Mouse (Mus musculus) hindbrain, embryonic 12.5 days (tissue): ENCODE measurements around the gene Tcf23. TPM values are rescaled to one million over a fixed set of nuclear protein-coding genes. Genes with fewer than 3 reads are reported as not detected.
"Not testable (repeated sequence)": the region's sequence is repeated elsewhere in the genome, so short reads cannot be mapped to it uniquely, and the experiment has no call there.

Source experiments
- ATAC-seq: fragments of 200-750 bp; cut with Nextera tagmentation; 2 replicates; pipeline ENCODE4 v1.8.0; 2017; ENCODE audit warnings: moderate TSS enrichment; ENCODE audit not compliant: low FRiP score
- H3K27ac ChIP-seq: fragments of 300-500 bp; sonication (generic); 2 replicates; pipeline ENCODE4 v1.5.1; 2016; ENCODE audit warnings: mild to moderate bottlenecking
- H3K27me3 ChIP-seq: fragments of 300-500 bp; sonication (generic); 2 replicates; pipeline ENCODE4 v1.6.1; 2016; ENCODE audit warnings: mild to moderate bottlenecking
- H3K36me3 ChIP-seq: fragments of 300-500 bp; sonication (generic); 2 replicates; pipeline ENCODE4 v1.6.1; 2016; ENCODE audit warnings: mild to moderate bottlenecking
- H3K4me1 ChIP-seq: fragments of 300-500 bp; sonication (generic); 2 replicates; pipeline ENCODE4 v1.6.1; 2016
- H3K4me2 ChIP-seq: fragments of 300-500 bp; sonication (generic); replicated peaks from 2 replicates; pipeline ENCODE4 v1.6.1; 2016; ENCODE audit warnings: mild to moderate bottlenecking
- H3K4me3 ChIP-seq: fragments of 300-500 bp; sonication (generic); 2 replicates; pipeline ENCODE4 v1.5.1; 2016; ENCODE audit warnings: mild to moderate bottlenecking
- H3K9ac ChIP-seq: fragments of 300-500 bp; sonication (generic); 2 replicates; pipeline ENCODE4 v1.6.1; 2016; ENCODE audit warnings: mild to moderate bottlenecking, moderate library complexity
- H3K9me3 ChIP-seq: fragments of 300-500 bp; sonication (generic); replicated peaks from 2 replicates; pipeline ENCODE4 v1.6.1; 2016; ENCODE audit warnings: mild to moderate bottlenecking
- WGBS: fragments of 180-500 bp; shearing (Covaris S2); methylation state at CpG from one replicate; pipeline ENCODE4 v1.1.7; 2016; 5-methylcytosine and 5-hydroxymethylcytosine counted together
- polyA plus RNA-seq: library from polyadenylated mRNA; unstranded; fragments of >200 nt; fragmentation: Nextera tagmentation; extraction: Ambion mirVana; gene quantifications from 2 replicates; pipeline ENCODE4 v1.2.1, GENCODE M21; 2016

Tcf23 gene
- polyA plus RNA-seq, 1 experiment from 2014 or later: not detected

- no peaks in the 10 kb centered on the region for H3K36me3 ChIP-seq
- no peak overlapping the region for H3K27ac ChIP-seq
- H3K4me2 ChIP-seq: no peak overlapping the region
- no peaks in the 10 kb centered on the region for H3K4me1 ChIP-seq
- H3K9me3 ChIP-seq: no peaks in the 10 kb centered on the region
- H3K4me3 ChIP-seq: no peak overlapping the region
- no peak for ATAC-seq
- WGBS: 75% methylated on average over 2 of the region's 2 CpGs
- H3K27me3 ChIP-seq: no peaks in the 10 kb centered on the region
- H3K9ac ChIP-seq: no peak overlapping the region
These were observed 47.5 kb downstream of the Tcf23 start for GRCm38 (mm10) chr5:31015913-31016312.

GRCm38 (mm10) chr5:31021790-31022189 is 53.3 kb downstream of the Tcf23 start:
- H3K9ac ChIP-seq, H3K4me1 ChIP-seq, H3K36me3 ChIP-seq, H3K4me3 ChIP-seq, H3K27me3 ChIP-seq, ATAC-seq, H3K9me3 ChIP-seq, H3K4me2 ChIP-seq, H3K27ac ChIP-seq: not testable (repeated sequence)
- 91% methylated on average over 5 of the region's 5 CpGs for WGBS

- Histone ChIP-seq H3K27me3 (no peaks in the 10 kb centered on the region), H3K27ac (no peak overlapping the region), H3K9ac (no peak overlapping the region), H3K4me1 (peaks cover 2% of the 10 kb centered on the region; the same call in 1 of the 2 replicates), H3K9me3 (no peaks in the 10 kb centered on the region), H3K4me2 (no peak overlapping the region), H3K4me3 (no peak overlapping the region), H3K36me3 (no peaks in the 10 kb centered on the region)
- ATAC-seq: no peak
- WGBS: 47% methylated on average over 1 of the region's 1 CpGs
These were observed 54.2 kb downstream of the Tcf23 start for GRCm38 (mm10) chr5:31022690-31023089.

- H3K27me3 ChIP-seq: no peaks in the 10 kb centered on the region
- H3K27ac ChIP-seq: no peak overlapping the region
- ATAC-seq: no peak
- no peak overlapping the region for H3K4me3 ChIP-seq
- H3K4me1 ChIP-seq: peaks cover 2% of the 10 kb centered on the region; the same call in 1 of the 2 replicates
- H3K9me3 ChIP-seq: no peaks in the 10 kb centered on the region
- WGBS: 17% methylated on average over 3 of the region's 4 CpGs
- H3K4me2 ChIP-seq: no peak overlapping the region
- H3K9ac ChIP-seq: no peak overlapping the region
- no peaks in the 10 kb centered on the region for H3K36me3 ChIP-seq
These were observed 54.8 kb downstream of the Tcf23 start for GRCm38 (mm10) chr5:31023254-31023653.

- Histone ChIP-seq H3K4me3 (no peak overlapping the region), H3K27ac (no peak overlapping the region), H3K36me3 (no peaks in the 10 kb centered on the region), H3K4me2 (no peak overlapping the region), H3K9me3 (no peaks in the 10 kb centered on the region), H3K4me1 (peaks cover 2% of the 10 kb centered on the region; the same call in 1 of the 2 replicates), H3K9ac (no peak overlapping the region), H3K27me3 (no peaks in the 10 kb centered on the region)
- ATAC-seq: no peak
These were observed 56.2 kb downstream of the Tcf23 start for GRCm38 (mm10) chr5:31024641-31025040.

Other genes starting within 250 kb of the Tcf23 start
- 73.1 and 81.0 TPM in 2 replicates for gene Mapre3, start 154.0 kb upstream of the Tcf23 start, polyA plus RNA-seq
- gene Tmem214, start 100.7 kb upstream of the Tcf23 start, polyA plus RNA-seq: 66.8 and 68.5 TPM in 2 replicates
- gene Agbl5, start 80.0 kb upstream of the Tcf23 start, polyA plus RNA-seq: 32.4 and 36.9 TPM in 2 replicates
- 256 and 303 TPM in 2 replicates for gene Ost4, start 60.9 kb upstream of the Tcf23 start, polyA plus RNA-seq
- gene Emilin1, start 55.3 kb upstream of the Tcf23 start, polyA plus RNA-seq: 121 and 122 TPM in 2 replicates
- gene Khk, start 47.2 kb upstream of the Tcf23 start, polyA plus RNA-seq: 5.6 and 7.1 TPM in 2 replicates
- gene Cgref1, start 23.1 kb upstream of the Tcf23 start, polyA plus RNA-seq: 12.4 and 14.2 TPM in 2 replicates
- gene Preb, start 8.3 kb upstream of the Tcf23 start, polyA plus RNA-seq: 120 and 127 TPM in 2 replicates
- gene Atraid, start 79.7 kb downstream of the Tcf23 start, polyA plus RNA-seq: 119 and 122 TPM in 2 replicates
- 13.8 and 14.0 TPM in 2 replicates for gene Slc5a6, start 80.3 kb downstream of the Tcf23 start, polyA plus RNA-seq
- gene Cad, start 86.1 kb downstream of the Tcf23 start, polyA plus RNA-seq: 32.2 and 32.4 TPM in 2 replicates
- not detected in 2 replicates for gene Dnajc5g, start 137.6 kb downstream of the Tcf23 start, polyA plus RNA-seq
- gene Slc30a3, start 139.6 kb downstream of the Tcf23 start, polyA plus RNA-seq: 15.7 and 16.2 TPM in 2 replicates
- 0.40 and 0.86 TPM in 2 replicates for gene Trim54, start 148.1 kb downstream of the Tcf23 start, polyA plus RNA-seq
- gene Ucn, start 170.2 kb downstream of the Tcf23 start, polyA plus RNA-seq: not detected in 2 replicates
- 50.1 and 54.4 TPM in 2 replicates for gene Mpv17, start 185.6 kb downstream of the Tcf23 start, polyA plus RNA-seq
- gene Gm29609, start 211.2 kb downstream of the Tcf23 start, polyA plus RNA-seq: 1.8 and 2.3 TPM in 2 replicates
- 86.0 and 89.2 TPM in 2 replicates for gene Gtf3c2, start 211.5 kb downstream of the Tcf23 start, polyA plus RNA-seq
- gene Snx17, start 224.6 kb downstream of the Tcf23 start, polyA plus RNA-seq: 140 and 145 TPM in 2 replicates
- 63.0 and 64.4 TPM in 2 replicates for gene Eif2b4, start 224.8 kb downstream of the Tcf23 start, polyA plus RNA-seq
- gene Zfp513, start 233.6 kb downstream of the Tcf23 start, polyA plus RNA-seq: 22.9 and 24.8 TPM in 2 replicates